Mouse (Mus musculus): ENCODE measurements around the gene Sh3bp4. TPM values are rescaled to one million over a fixed set of nuclear protein-coding genes. Genes with fewer than 3 reads are reported as not detected.

Gene Sh3bp4
- polyA plus RNA-seq, 1 experiment from 2014 or later = 28.7 TPM

- Histone ChIP-seq H3K9ac (no peak overlapping the region), H3K9me3 (replicated peaks) (no peaks in the 10 kb centered on the region), H3K27ac (no peak overlapping the region), H3K4me3 (replicated peaks) (no peak overlapping the region), H3K4me2 (no peak overlapping the region), H3K36me3 (no peaks in the 10 kb centered on the region), H3K27me3 (no peaks in the 10 kb centered on the region), H3K4me1 (peaks cover 63% of the 10 kb centered on the region)
- WGBS = 60% methylated on average over 5 of the region's 5 CpGs
- no peak for ATAC-seq (replicated peaks; ENCODE audit: low FRiP score)
These were observed 46.8 kb downstream of the Sh3bp4 start for GRCm38 (mm10) chr1:89117062-89117461.

GRCm38 (mm10) chr1:89118076-89118475 lies 47.9 kb downstream of the Sh3bp4 start:
- Histone ChIP-seq H3K4me2 (no peak overlapping the region), H3K4me3 (replicated peaks) (no peak overlapping the region), H3K27me3 (no peaks in the 10 kb centered on the region), H3K9ac (no peak overlapping the region), H3K36me3 (no peaks in the 10 kb centered on the region), H3K9me3 (replicated peaks) (no peaks in the 10 kb centered on the region), H3K4me1 (peaks cover 59% of the 10 kb centered on the region), H3K27ac (no peak overlapping the region)
- 74% methylated on average over 3 of the region's 3 CpGs for WGBS
- ATAC-seq (replicated peaks; ENCODE audit: low FRiP score) = no peak

GRCm38 (mm10) chr1:89118836-89119235 lies 48.6 kb downstream of the Sh3bp4 start:
- no peaks in the 10 kb centered on the region for H3K27me3 ChIP-seq
- WGBS = 88% methylated on average over 5 of the region's 5 CpGs
- no peak overlapping the region for H3K27ac ChIP-seq
- H3K36me3 ChIP-seq = no peaks in the 10 kb centered on the region
- H3K9ac ChIP-seq = no peak overlapping the region
- no peaks in the 10 kb centered on the region for H3K9me3 ChIP-seq (replicated peaks)
- no peak overlapping the region for H3K4me2 ChIP-seq
- peaks cover 59% of the 10 kb centered on the region for H3K4me1 ChIP-seq
- no peak for ATAC-seq (replicated peaks; ENCODE audit: low FRiP score)
- H3K4me3 ChIP-seq (replicated peaks) = no peak overlapping the region

GRCm38 (mm10) chr1:89120290-89120689 lies 50.1 kb downstream of the Sh3bp4 start:
- Histone ChIP-seq H3K9ac (no peak overlapping the region), H3K4me2 (no peak overlapping the region), H3K27ac (no peak overlapping the region), H3K36me3 (no peaks in the 10 kb centered on the region), H3K9me3 (replicated peaks) (no peaks in the 10 kb centered on the region), H3K27me3 (no peaks in the 10 kb centered on the region), H3K4me1 (peaks cover 66% of the 10 kb centered on the region), H3K4me3 (replicated peaks) (no peak overlapping the region)
- no peak for ATAC-seq (replicated peaks; ENCODE audit: low FRiP score)
- 37% methylated on average over 4 of the region's 4 CpGs for WGBS

- Histone ChIP-seq H3K9ac (no peak overlapping the region), H3K36me3 (no peaks in the 10 kb centered on the region), H3K9me3 (replicated peaks) (no peaks in the 10 kb centered on the region), H3K27me3 (no peaks in the 10 kb centered on the region), H3K27ac (no peak overlapping the region), H3K4me3 (replicated peaks) (no peak overlapping the region), H3K4me2 (no peak overlapping the region), H3K4me1 (peaks cover 64% of the 10 kb centered on the region)
- 60% methylated on average over 8 of the region's 8 CpGs for WGBS
- no peak for ATAC-seq (replicated peaks; ENCODE audit: low FRiP score)
These were observed 51.3 kb downstream of the Sh3bp4 start for GRCm38 (mm10) chr1:89121466-89121865.

GRCm38 (mm10) chr1:89122376-89122775 lies 52.2 kb downstream of the Sh3bp4 start:
- no peak overlapping the region for H3K4me2 ChIP-seq
- H3K4me3 ChIP-seq (replicated peaks) = no peak overlapping the region
- H3K9ac ChIP-seq = no peak overlapping the region
- ATAC-seq (replicated peaks; ENCODE audit: low FRiP score) = no peak
- H3K36me3 ChIP-seq = no peaks in the 10 kb centered on the region
- peaks cover 55% of the 10 kb centered on the region for H3K4me1 ChIP-seq
- H3K27ac ChIP-seq = no peak overlapping the region
- 79% methylated on average over 5 of the region's 5 CpGs for WGBS
- H3K27me3 ChIP-seq = no peaks in the 10 kb centered on the region
- H3K9me3 ChIP-seq (replicated peaks) = 0 out of 2 replicates have a peak, but pooled peaks cover 5% of the 10 kb centered on the region

GRCm38 (mm10) chr1:89124076-89124475 lies 53.9 kb downstream of the Sh3bp4 start:
- Histone ChIP-seq H3K9ac (no peak overlapping the region), H3K36me3 (no peaks in the 10 kb centered on the region), H3K4me2 (no peak overlapping the region), H3K9me3 (replicated peaks) (0 out of 2 replicates have a peak, but pooled peaks cover 5% of the 10 kb centered on the region), H3K4me3 (replicated peaks) (no peak overlapping the region), H3K27me3 (no peaks in the 10 kb centered on the region), H3K27ac (no peak overlapping the region), H3K4me1 (peaks cover 39% of the 10 kb centered on the region)
- ATAC-seq (replicated peaks; ENCODE audit: low FRiP score) = no peak
- 72% methylated on average over 7 of the region's 7 CpGs for WGBS

- 0 out of 2 replicates have a peak, but pooled peaks cover 11% of the 10 kb centered on the region for H3K36me3 ChIP-seq
- ATAC-seq (replicated peaks; ENCODE audit: low FRiP score) = no peak
- 0 out of 2 replicates have a peak, but pooled peaks cover 5% of the 10 kb centered on the region for H3K9me3 ChIP-seq (replicated peaks)
- peaks cover 22% of the 10 kb centered on the region for H3K4me1 ChIP-seq
- H3K4me3 ChIP-seq (replicated peaks) = no peak overlapping the region
- H3K9ac ChIP-seq = no peak overlapping the region
- no peak overlapping the region for H3K27ac ChIP-seq
- WGBS = 97% methylated on average over 3 of the region's 3 CpGs
- H3K4me2 ChIP-seq = no peak overlapping the region
- no peaks in the 10 kb centered on the region for H3K27me3 ChIP-seq
These were observed 56.9 kb downstream of the Sh3bp4 start for GRCm38 (mm10) chr1:89127163-89127562.

GRCm38 (mm10) chr1:89130429-89130828 lies 60.2 kb downstream of the Sh3bp4 start:
- ATAC-seq (replicated peaks; ENCODE audit: low FRiP score) = no peak
- Histone ChIP-seq H3K9me3 (replicated peaks) (0 out of 2 replicates have a peak, but pooled peaks cover 5% of the 10 kb centered on the region), H3K4me2 (no peak overlapping the region), H3K4me3 (replicated peaks) (no peak overlapping the region), H3K27ac (no peak overlapping the region), H3K36me3 (0 out of 2 replicates have a peak, but pooled peaks cover 11% of the 10 kb centered on the region), H3K27me3 (no peaks in the 10 kb centered on the region), H3K9ac (no peak overlapping the region), H3K4me1 (peaks cover 15% of the 10 kb centered on the region)
- WGBS = 85% methylated on average over 6 of the region's 6 CpGs

GRCm38 (mm10) chr1:89131018-89131540 lies 60.9 kb downstream of the Sh3bp4 start:
- Histone ChIP-seq H3K4me1 (peaks cover 18% of the 10 kb centered on the region), H3K4me2 (no peak overlapping the region), H3K27me3 (no peaks in the 10 kb centered on the region), H3K27ac (no peak overlapping the region), H3K9ac (no peak overlapping the region), H3K36me3 (0 out of 2 replicates have a peak, but pooled peaks cover 11% of the 10 kb centered on the region), H3K9me3 (replicated peaks) (0 out of 2 replicates have a peak, but pooled peaks cover 5% of the 10 kb centered on the region), H3K4me3 (replicated peaks) (no peak overlapping the region)
- ATAC-seq (replicated peaks; ENCODE audit: low FRiP score) = no peak
- WGBS = 82% methylated on average over 14 of the region's 14 CpGs

- no peak overlapping the region for H3K27ac ChIP-seq
- H3K9ac ChIP-seq = no peak overlapping the region
- WGBS = 86% methylated on average over 8 of the region's 8 CpGs
- ATAC-seq (replicated peaks; ENCODE audit: low FRiP score) = no peak
- H3K27me3 ChIP-seq = no peaks in the 10 kb centered on the region
- no peak overlapping the region for H3K4me3 ChIP-seq (replicated peaks)
- H3K36me3 ChIP-seq = 0 out of 2 replicates have a peak, but pooled peaks cover 11% of the 10 kb centered on the region
- H3K9me3 ChIP-seq (replicated peaks) = 0 out of 2 replicates have a peak, but pooled peaks cover 5% of the 10 kb centered on the region
- peaks cover 25% of the 10 kb centered on the region for H3K4me1 ChIP-seq
- no peak overlapping the region for H3K4me2 ChIP-seq
These were observed 61.5 kb downstream of the Sh3bp4 start for GRCm38 (mm10) chr1:89131707-89132106.

GRCm38 (mm10) chr1:89133266-89133665 lies 63.1 kb downstream of the Sh3bp4 start:
- no peak overlapping the region for H3K4me2 ChIP-seq
- no peak overlapping the region for H3K9ac ChIP-seq
- H3K4me1 ChIP-seq = peaks cover 40% of the 10 kb centered on the region
- no peak for ATAC-seq (replicated peaks; ENCODE audit: low FRiP score)
- H3K4me3 ChIP-seq (replicated peaks) = no peak overlapping the region
- no peaks in the 10 kb centered on the region for H3K9me3 ChIP-seq (replicated peaks)
- H3K27ac ChIP-seq = 0 out of 2 replicates have a peak overlapping the region, but pooled peaks have one; percentile 2
- 0 out of 2 replicates have a peak, but pooled peaks cover 16% of the 10 kb centered on the region for H3K36me3 ChIP-seq
- no peaks in the 10 kb centered on the region for H3K27me3 ChIP-seq
- 69% methylated on average over 4 of the region's 4 CpGs for WGBS

- H3K27ac ChIP-seq = peak overlapping the region; percentile 14; the same call in 1 of the 2 replicates
- H3K4me1 ChIP-seq = peaks cover 41% of the 10 kb centered on the region
- H3K9ac ChIP-seq = no peak overlapping the region
- ATAC-seq (replicated peaks; ENCODE audit: low FRiP score) = no peak
- 79% methylated on average over 4 of the region's 4 CpGs for WGBS
- no peaks in the 10 kb centered on the region for H3K9me3 ChIP-seq (replicated peaks)
- no peaks in the 10 kb centered on the region for H3K27me3 ChIP-seq
- peaks cover 17% of the 10 kb centered on the region; the same call in 1 of the 2 replicates for H3K36me3 ChIP-seq
- no peak overlapping the region for H3K4me3 ChIP-seq (replicated peaks)
- no peak overlapping the region for H3K4me2 ChIP-seq
These were observed 63.5 kb downstream of the Sh3bp4 start for GRCm38 (mm10) chr1:89133717-89134116.
